In the genomic region with DNA sequence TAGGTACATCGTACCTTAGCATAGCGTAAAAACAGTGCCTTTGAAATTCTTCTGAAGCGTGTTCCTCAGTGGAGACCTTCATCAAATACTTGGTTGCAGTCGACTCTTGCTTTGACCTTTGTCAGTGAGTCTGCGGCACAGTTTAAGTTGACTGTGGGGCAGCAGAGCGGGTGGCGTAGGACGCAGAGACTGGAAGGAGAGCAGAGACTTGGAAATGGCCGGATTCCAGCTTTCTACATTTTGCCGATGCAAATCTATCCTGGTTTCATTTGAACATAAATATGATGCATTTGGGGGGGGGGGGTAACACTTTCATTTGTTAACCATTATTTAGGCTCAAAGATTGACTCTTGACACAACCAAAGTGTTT, we compare ENCODE assay signal across 10 mouse cellular contexts. TPM values are rescaled to one million over a fixed set of nuclear protein-coding genes. Genes with fewer than 3 reads are reported as not detected.
DNase-seq lines count a peak whose midpoint lies in the region; ATAC-seq and TF ChIP-seq lines count a peak whose summit lies in the region.
"Had no signal": no experiment of that assay in that cellular context is flagged by ENCODE, and none has a peak within 500 bp of the region (broad histone marks: within the 10 kb centered on the region; RNA-seq: fewer than 3 reads in every experiment).

No protein-coding gene starts in this region.

- H3K9ac ChIP-seq in intestine, postnatal 0 days (ENCODE audit: low read depth, low read length) = no peak overlapping the region
- no peak overlapping the region for H3K9ac ChIP-seq in stomach, embryonic 15.5 days

- H3K4me1 ChIP-seq in intestine, postnatal 0 days (replicated peaks; ENCODE audit: control insufficient read depth, insufficient read depth, low read length) = no peaks in the 10 kb centered on the region
- no peaks in the 10 kb centered on the region for H3K4me1 ChIP-seq in stomach, embryonic 15.5 days

- no peak for ATAC-seq in intestine, postnatal 0 days
- ATAC-seq in stomach, embryonic 15.5 days (ENCODE audit: insufficient read depth, low FRiP score, low read depth) = no peak
- no peak for ATAC-seq in inflammation-experienced regulatory T-cells, adult 6 months

- DNase-seq in cerebellum, postnatal 10 days = peak; percentile 34 to 44
- DNase-seq in cerebellum, adult 9-11 months = no peak
- peak; percentile 37 for DNase-seq in retina, embryonic 14.5 days (ENCODE audit: low spot score)
- DNase-seq in retina, postnatal 1 day = no peak
- DNase-seq in urinary bladder, postnatal 4 days (ENCODE audit: low spot score in 2 of 2) = no peak

- WGBS in intestine, postnatal 0 days = 14% methylated on average over 10 of the region's 10 CpGs
- 9% methylated on average over 10 of the region's 10 CpGs for WGBS in stomach, embryonic 15.5 days

- H3K4me2 ChIP-seq in intestine, postnatal 0 days (replicated peaks; ENCODE audit: low read depth) = peak overlapping the region; percentile 62
- peak overlapping the region; percentile 83 for H3K4me2 ChIP-seq in stomach, embryonic 15.5 days

- H3K9me3 ChIP-seq in intestine, postnatal 0 days (ENCODE audit: control insufficient read depth) = no peaks in the 10 kb centered on the region
- H3K9me3 ChIP-seq in stomach, embryonic 15.5 days = no peaks in the 10 kb centered on the region

- peak overlapping the region; percentile 44 for H3K4me3 ChIP-seq in intestine, postnatal 0 days (ENCODE audit: low read depth, low read length)
- H3K4me3 ChIP-seq in stomach, embryonic 15.5 days (replicated peaks) = peak overlapping the region; percentile 63

- peaks cover 21% of the 10 kb centered on the region for H3K27me3 ChIP-seq in intestine, postnatal 0 days (replicated peaks; ENCODE audit: control insufficient read depth, insufficient read depth, low read length)
- H3K27me3 ChIP-seq in stomach, embryonic 15.5 days (replicated peaks) = no peaks in the 10 kb centered on the region; the same call in 1 of the 2 replicates

- no peak overlapping the region for H3K27ac ChIP-seq in intestine, postnatal 0 days (ENCODE audit: low read depth, low read length)
- H3K27ac ChIP-seq in stomach, embryonic 15.5 days = no peak overlapping the region
- H3K27ac ChIP-seq: macrophage had no signal

- H3K36me3 ChIP-seq in intestine, postnatal 0 days (ENCODE audit: control insufficient read depth, insufficient read depth) = no peaks in the 10 kb centered on the region
- H3K36me3 ChIP-seq in stomach, embryonic 15.5 days = no peaks in the 10 kb centered on the region

- TF ChIP-seq CTCF in intestine, postnatal 0 days (IDR thresholded peaks at IDR 0.05; ENCODE audit: low read depth) = no peak

RNA-seq across cellular contexts. Expression of a gene that starts 15.1 kb away (rescaled TPM):
- polyA plus RNA-seq in intestine, postnatal 0 days (2015; fragmentation: Nextera tagmentation; extraction: Ambion mirVana) = 3.3 and 3.7 TPM in 2 replicates
- 6.3 and 7.2 TPM in 2 replicates for polyA plus RNA-seq in stomach, embryonic 15.5 days (2015; fragmentation: Nextera tagmentation; extraction: Ambion mirVana)
- under 1 TPM in 1 of 3 experiments, not detected in 2; 0.28 TPM for polyA plus RNA-seq in inflammation-experienced regulatory T-cells, adult 6 months (2017; shearing (Covaris generic))
- polyA plus RNA-seq: macrophage had no signal

RNA-seq across cellular contexts. Expression of a gene that starts 30.7 kb away (rescaled TPM):
- not detected in 2 replicates for polyA plus RNA-seq in intestine, postnatal 0 days (2015; fragmentation: Nextera tagmentation; extraction: Ambion mirVana)
- polyA plus RNA-seq in stomach, embryonic 15.5 days (2015; fragmentation: Nextera tagmentation; extraction: Ambion mirVana) = not detected in 2 replicates
- polyA plus RNA-seq in inflammation-experienced regulatory T-cells, adult 6 months (2017; shearing (Covaris generic)) = not detected
- polyA plus RNA-seq: C2C12, macrophage had no signal

Comparison
In these comparisons a context has a peak if more than half of its experiments do, and no peak if none do; other contexts are left out.
1. DNase-seq: peak in cerebellum, postnatal 10 days (2 of 2) and retina, embryonic 14.5 days (single experiment); none in cerebellum, adult 9-11 months (single experiment), retina, postnatal 1 day (single experiment) and urinary bladder, postnatal 4 days (0 of 2).